Mouse (Mus musculus): Measurements from ENCODE around the gene Tm6sf2. TPM values are rescaled to one million over a fixed set of nuclear protein-coding genes. Genes with fewer than 3 reads are reported as not detected.

Gene Tm6sf2
- total and polyA plus RNA-seq, 3 experiments: 1.0 to 1.2 TPM; not detected in 1

DNA sequence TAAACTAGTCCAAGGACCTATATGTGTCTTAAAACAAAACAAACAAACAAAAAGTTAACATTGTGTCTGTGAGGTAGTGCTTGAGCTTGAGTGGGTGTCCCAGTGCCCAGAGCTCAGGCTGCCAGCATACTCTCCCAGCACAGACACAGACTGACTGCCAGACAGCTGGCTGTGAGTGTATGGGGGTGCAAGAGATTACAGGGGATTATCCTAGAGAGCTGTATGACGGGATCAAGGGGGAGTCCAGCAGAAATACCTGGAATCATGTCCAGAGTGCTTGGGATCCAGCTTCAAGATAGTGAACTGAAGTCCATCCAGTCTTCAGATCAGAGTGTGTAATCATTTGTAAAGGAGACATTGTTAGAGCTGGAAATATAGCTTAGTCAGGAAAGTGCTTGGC lies 15.0 kb upstream of the Tm6sf2 start:
- no peak for TF ChIP-seq HCFC1 (IDR thresholded peaks at IDR 0.05; ENCODE audit: low read depth, low read length)
- no peak for TF ChIP-seq JUND (IDR thresholded peaks at IDR 0.05; ENCODE audit: low read depth, low read length)
- no peak for TF ChIP-seq GABPA (IDR thresholded peaks at IDR 0.05; ENCODE audit: low read depth, low read length)
- TF ChIP-seq MYC (IDR thresholded peaks at IDR 0.05; ENCODE audit: low read depth, low read length): no peak
- no peak for TF ChIP-seq RCOR1 (IDR thresholded peaks at IDR 0.05; ENCODE audit: low read depth, low read length)
- no peak for TF ChIP-seq ZNF384 (IDR thresholded peaks at IDR 0.05; ENCODE audit: low read depth, low read length)
- no peak for TF ChIP-seq GATA1 (IDR thresholded peaks at IDR 0.05; ENCODE audit: low read depth, low read length)
- TF ChIP-seq CHD1 (IDR thresholded peaks at IDR 0.05; ENCODE audit: low read depth, low read length): no peak
- no peak for TF ChIP-seq CTCF (IDR thresholded peaks at IDR 0.05 in 2 of 3, conservative IDR thresholded peaks at IDR 0.05 in 1 of 3; ENCODE audit: control insufficient read depth in 1 of 3, insufficient read depth in 1 of 3, low read depth in 2 of 3, low read length in 3 of 3, poor library complexity in 1 of 3, severe bottlenecking in 1 of 3)
- no peak for TF ChIP-seq TAL1 (IDR thresholded peaks at IDR 0.05; ENCODE audit: low read length)
- no peak for TF ChIP-seq E2F4 (IDR thresholded peaks at IDR 0.05; ENCODE audit: borderline replicate concordance, low read depth, low read length)
- TF ChIP-seq POLR2AphosphoS2 (IDR thresholded peaks at IDR 0.05; ENCODE audit: low read length): no peak
- no peak for TF ChIP-seq MAX (IDR thresholded peaks at IDR 0.05; ENCODE audit: low read length)
- no peaks in the 10 kb centered on the region for H3K27me3 ChIP-seq (ENCODE audit: control insufficient read depth in 1 of 2, insufficient read depth in 2 of 2, low read length in 2 of 2)
- H3K9ac ChIP-seq (ENCODE audit: control insufficient read depth, low read depth, low read length, poor library complexity, severe bottlenecking): no peak overlapping the region
- no peaks in the 10 kb centered on the region for H3K4me1 ChIP-seq (ENCODE audit: control insufficient read depth in 1 of 2, insufficient read depth in 2 of 2, low read length in 2 of 2)
- no peaks in the 10 kb centered on the region for H3K9me3 ChIP-seq (replicated peaks; ENCODE audit: insufficient read depth, low read length)
- no peak for DNase-seq (ENCODE audit: low read depth, low spot score)
- no peak overlapping the region for H3K4me3 ChIP-seq (ENCODE audit: control insufficient read depth in 1 of 2, insufficient read depth in 1 of 2, low read depth in 2 of 2, low read length in 2 of 2)
- no peaks in the 10 kb centered on the region for H3K79me2 ChIP-seq (ENCODE audit: control insufficient read depth, insufficient read depth, low read length, poor library complexity)
- H3K27ac ChIP-seq (ENCODE audit: control insufficient read depth, low read depth, low read length): no peak overlapping the region
- H3K36me3 ChIP-seq (ENCODE audit: control insufficient read depth in 1 of 2, insufficient read depth in 2 of 2, low read length in 2 of 2): peaks cover 0 to 6% of the 10 kb centered on the region in 2 experiments; a peak in 1 of 4 replicates

DNA sequence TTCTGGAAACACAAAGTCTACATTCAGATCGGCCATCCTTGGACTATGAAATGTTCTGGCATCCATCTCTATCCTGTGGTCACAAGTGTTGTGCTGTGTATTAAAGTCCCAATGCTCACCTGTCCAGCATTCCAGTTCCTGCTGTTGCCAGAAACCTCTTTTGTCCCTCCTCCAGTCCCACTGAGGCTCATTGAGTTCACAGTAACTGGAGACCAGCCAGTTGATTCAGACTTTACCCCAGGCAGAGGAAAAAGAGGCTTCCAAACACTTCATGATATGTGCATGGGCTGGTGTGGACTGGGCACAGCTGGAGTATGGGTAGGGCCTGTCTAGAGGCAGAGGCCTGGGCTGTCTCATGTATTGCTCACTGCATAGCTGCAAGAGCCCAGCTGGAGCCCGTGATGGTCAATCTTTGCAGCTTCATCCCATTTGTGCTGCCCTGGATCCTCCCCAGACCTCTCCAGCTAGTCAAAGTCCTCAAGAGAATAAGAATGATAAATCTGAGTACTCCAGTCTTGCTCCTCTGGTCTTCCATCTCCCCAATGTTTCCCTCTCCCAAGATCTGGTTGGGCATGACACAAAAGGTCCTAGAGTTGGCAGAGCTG lies 786 bp upstream of the Tm6sf2 start:
- H3K36me3 ChIP-seq (ENCODE audit: control insufficient read depth in 1 of 2, insufficient read depth in 2 of 2, low read length in 2 of 2): peaks cover 0 to 13% of the 10 kb centered on the region in 2 experiments

More for the DNA sequence above, 786 bp upstream of the Tm6sf2 start:
- no peak for DNase-seq (ENCODE audit: low read depth, low spot score)
- no peak for TF ChIP-seq TBP (IDR thresholded peaks at IDR 0.05; ENCODE audit: low read depth, low read length)
- TF ChIP-seq BHLHE40 (IDR thresholded peaks at IDR 0.05; ENCODE audit: borderline replicate concordance, low read depth, low read length): no peak
- no peak for TF ChIP-seq JUND (IDR thresholded peaks at IDR 0.05; ENCODE audit: low read depth, low read length)
- TF ChIP-seq CHD1 (IDR thresholded peaks at IDR 0.05; ENCODE audit: low read depth, low read length): no peak
- no peak for TF ChIP-seq POLR2AphosphoS2 (IDR thresholded peaks at IDR 0.05; ENCODE audit: low read length)
- no peak for TF ChIP-seq POLR2A (IDR thresholded peaks at IDR 0.05; ENCODE audit: control insufficient read depth in 1 of 2, insufficient read depth in 1 of 2, low read depth in 1 of 2, low read length in 2 of 2, poor library complexity in 1 of 2)
- TF ChIP-seq CTCF (IDR thresholded peaks at IDR 0.05 in 2 of 3, conservative IDR thresholded peaks at IDR 0.05 in 1 of 3; ENCODE audit: control insufficient read depth in 1 of 3, insufficient read depth in 1 of 3, low read depth in 2 of 3, low read length in 3 of 3, poor library complexity in 1 of 3, severe bottlenecking in 1 of 3): no peak
- TF ChIP-seq POLR2AphosphoS5 (IDR thresholded peaks at IDR 0.05; ENCODE audit: borderline replicate concordance, low read depth, low read length): no peak
- no peak for TF ChIP-seq MEF2A (IDR thresholded peaks at IDR 0.05; ENCODE audit: extremely low read depth, insufficient replicate concordance, low read depth, low read length, poor library complexity, severe bottlenecking)
- no peak for TF ChIP-seq ZNF384 (IDR thresholded peaks at IDR 0.05; ENCODE audit: low read depth, low read length)
- no peak for TF ChIP-seq EP300 (IDR thresholded peaks at IDR 0.05; ENCODE audit: low read depth in 1 of 2, low read length in 2 of 2)
- TF ChIP-seq GATA1 (IDR thresholded peaks at IDR 0.05; ENCODE audit: low read depth, low read length): no peak
- TF ChIP-seq ETS1 (IDR thresholded peaks at IDR 0.05; ENCODE audit: low read depth, low read length): no peak
- TF ChIP-seq USF2 (IDR thresholded peaks at IDR 0.05; ENCODE audit: borderline replicate concordance in 1 of 2, insufficient read depth in 1 of 2, low read depth in 1 of 2, low read length in 2 of 2): no peak
- no peak for TF ChIP-seq MYB (IDR thresholded peaks at IDR 0.05; ENCODE audit: low read depth, low read length)
- Histone ChIP-seq H3K9ac (ENCODE audit: control insufficient read depth, low read depth, low read length, poor library complexity, severe bottlenecking) (no peak overlapping the region), H3K27me3 (ENCODE audit: control insufficient read depth in 1 of 2, insufficient read depth in 2 of 2, low read length in 2 of 2) (no peaks in the 10 kb centered on the region), H3K27ac (ENCODE audit: control insufficient read depth, low read depth, low read length) (no peak overlapping the region), H3K9me3 (replicated peaks; ENCODE audit: insufficient read depth, low read length) (no peaks in the 10 kb centered on the region), H3K79me2 (ENCODE audit: control insufficient read depth, insufficient read depth, low read length, poor library complexity) (no peaks in the 10 kb centered on the region), H3K4me1 (ENCODE audit: control insufficient read depth in 1 of 2, insufficient read depth in 2 of 2, low read length in 2 of 2) (peaks cover 4 to 20% of the 10 kb centered on the region in 2 experiments), H3K4me3 (ENCODE audit: control insufficient read depth in 1 of 2, insufficient read depth in 1 of 2, low read depth in 2 of 2, low read length in 2 of 2) (no peak overlapping the region)
